Mouse (Mus musculus): Measurements from ENCODE around the gene Stac. TPM values are rescaled to one million over a fixed set of nuclear protein-coding genes. Genes with fewer than 3 reads are reported as not detected.

The Stac gene
- polyA plus RNA-seq, 1 experiment from 2014 or later: 5.1 TPM

GRCm38 (mm10) chr9:111621191-111621590, 69.0 kb downstream of the Stac start:
- no peak overlapping the region for H3K9ac ChIP-seq (replicated peaks; ENCODE audit: low read depth, low read length)
- no peaks in the 10 kb centered on the region for H3K27me3 ChIP-seq (replicated peaks; ENCODE audit: control insufficient read depth, insufficient read depth, low read length)
- H3K9me3 ChIP-seq (ENCODE audit: control insufficient read depth, low read length): no peaks in the 10 kb centered on the region
- H3K4me1 ChIP-seq (replicated peaks; ENCODE audit: control insufficient read depth, insufficient read depth, low read length): no peaks in the 10 kb centered on the region
- H3K36me3 ChIP-seq (ENCODE audit: control insufficient read depth, insufficient read depth): no peaks in the 10 kb centered on the region
- H3K4me3 ChIP-seq (replicated peaks; ENCODE audit: low read length): no peak overlapping the region
- H3K27ac ChIP-seq (ENCODE audit: low read length): no peak overlapping the region
- 87% methylated on average over 2 of the region's 2 CpGs for WGBS
- no peak overlapping the region for H3K4me2 ChIP-seq (ENCODE audit: low read length)
- no peak for ATAC-seq

- 97% methylated on average over 3 of the region's 3 CpGs for WGBS
- Histone ChIP-seq H3K4me3 (replicated peaks; ENCODE audit: low read length) (no peak overlapping the region), H3K9ac (replicated peaks; ENCODE audit: low read depth, low read length) (no peak overlapping the region), H3K9me3 (ENCODE audit: control insufficient read depth, low read length) (no peaks in the 10 kb centered on the region), H3K4me1 (replicated peaks; ENCODE audit: control insufficient read depth, insufficient read depth, low read length) (no peaks in the 10 kb centered on the region), H3K27me3 (replicated peaks; ENCODE audit: control insufficient read depth, insufficient read depth, low read length) (no peaks in the 10 kb centered on the region), H3K4me2 (ENCODE audit: low read length) (no peak overlapping the region), H3K36me3 (ENCODE audit: control insufficient read depth, insufficient read depth) (no peaks in the 10 kb centered on the region), H3K27ac (ENCODE audit: low read length) (no peak overlapping the region)
- ATAC-seq: no peak
Observed at GRCm38 (mm10) chr9:111611341-111611740, 78.8 kb downstream of the Stac start.

GRCm38 (mm10) chr9:111608762-111609161, 81.4 kb downstream of the Stac start:
- Histone ChIP-seq H3K9ac (replicated peaks; ENCODE audit: low read depth, low read length) (no peak overlapping the region), H3K4me2 (ENCODE audit: low read length) (no peak overlapping the region), H3K27me3 (replicated peaks; ENCODE audit: control insufficient read depth, insufficient read depth, low read length) (no peaks in the 10 kb centered on the region), H3K36me3 (ENCODE audit: control insufficient read depth, insufficient read depth) (no peaks in the 10 kb centered on the region), H3K4me1 (replicated peaks; ENCODE audit: control insufficient read depth, insufficient read depth, low read length) (no peaks in the 10 kb centered on the region), H3K9me3 (ENCODE audit: control insufficient read depth, low read length) (no peaks in the 10 kb centered on the region), H3K4me3 (replicated peaks; ENCODE audit: low read length) (no peak overlapping the region), H3K27ac (ENCODE audit: low read length) (no peak overlapping the region)
- ATAC-seq: no peak
- 82% methylated on average over 6 of the region's 6 CpGs for WGBS

- Histone ChIP-seq H3K27me3 (replicated peaks; ENCODE audit: control insufficient read depth, insufficient read depth, low read length) (no peaks in the 10 kb centered on the region), H3K4me2 (ENCODE audit: low read length) (no peak overlapping the region), H3K9me3 (ENCODE audit: control insufficient read depth, low read length) (no peaks in the 10 kb centered on the region), H3K36me3 (ENCODE audit: control insufficient read depth, insufficient read depth) (no peaks in the 10 kb centered on the region), H3K9ac (replicated peaks; ENCODE audit: low read depth, low read length) (no peak overlapping the region), H3K4me1 (replicated peaks; ENCODE audit: control insufficient read depth, insufficient read depth, low read length) (no peaks in the 10 kb centered on the region), H3K27ac (ENCODE audit: low read length) (no peak overlapping the region), H3K4me3 (replicated peaks; ENCODE audit: low read length) (no peak overlapping the region)
- no peak for ATAC-seq
- WGBS: 76% methylated on average over 8 of the region's 8 CpGs
Observed at GRCm38 (mm10) chr9:111606603-111607002, 83.5 kb downstream of the Stac start.

GRCm38 (mm10) chr9:111587527-111587926, 102.6 kb downstream of the Stac start:
- H3K9me3 ChIP-seq (ENCODE audit: control insufficient read depth, low read length): no peaks in the 10 kb centered on the region
- H3K4me1 ChIP-seq (replicated peaks; ENCODE audit: control insufficient read depth, insufficient read depth, low read length): no peaks in the 10 kb centered on the region
- no peaks in the 10 kb centered on the region for H3K36me3 ChIP-seq (ENCODE audit: control insufficient read depth, insufficient read depth)
- no peak overlapping the region for H3K4me3 ChIP-seq (replicated peaks; ENCODE audit: low read length)
- WGBS: 66% methylated on average over 2 of the region's 2 CpGs
- ATAC-seq: no peak
- H3K27me3 ChIP-seq (replicated peaks; ENCODE audit: control insufficient read depth, insufficient read depth, low read length): no peaks in the 10 kb centered on the region
- no peak overlapping the region for H3K27ac ChIP-seq (ENCODE audit: low read length)
- no peak overlapping the region for H3K4me2 ChIP-seq (ENCODE audit: low read length)
- H3K9ac ChIP-seq (replicated peaks; ENCODE audit: low read depth, low read length): no peak overlapping the region

GRCm38 (mm10) chr9:111578784-111579183, 111.4 kb downstream of the Stac start:
- Histone ChIP-seq H3K36me3 (ENCODE audit: control insufficient read depth, insufficient read depth) (no peaks in the 10 kb centered on the region), H3K27me3 (replicated peaks; ENCODE audit: control insufficient read depth, insufficient read depth, low read length) (no peaks in the 10 kb centered on the region), H3K4me3 (replicated peaks; ENCODE audit: low read length) (no peak overlapping the region), H3K9me3 (ENCODE audit: control insufficient read depth, low read length) (no peaks in the 10 kb centered on the region), H3K4me1 (replicated peaks; ENCODE audit: control insufficient read depth, insufficient read depth, low read length) (no peaks in the 10 kb centered on the region), H3K9ac (replicated peaks; ENCODE audit: low read depth, low read length) (no peak overlapping the region), H3K4me2 (ENCODE audit: low read length) (no peak overlapping the region), H3K27ac (ENCODE audit: low read length) (no peak overlapping the region)
- 63% methylated on average over 9 of the region's 9 CpGs for WGBS
- ATAC-seq: no peak

GRCm38 (mm10) chr9:111577453-111577852, 112.7 kb downstream of the Stac start:
- no peak for ATAC-seq
- no peak overlapping the region for H3K4me2 ChIP-seq (ENCODE audit: low read length)
- H3K9me3 ChIP-seq (ENCODE audit: control insufficient read depth, low read length): no peaks in the 10 kb centered on the region
- no peaks in the 10 kb centered on the region for H3K4me1 ChIP-seq (replicated peaks; ENCODE audit: control insufficient read depth, insufficient read depth, low read length)
- H3K36me3 ChIP-seq (ENCODE audit: control insufficient read depth, insufficient read depth): no peaks in the 10 kb centered on the region
- H3K27me3 ChIP-seq (replicated peaks; ENCODE audit: control insufficient read depth, insufficient read depth, low read length): no peaks in the 10 kb centered on the region
- H3K9ac ChIP-seq (replicated peaks; ENCODE audit: low read depth, low read length): no peak overlapping the region
- no peak overlapping the region for H3K27ac ChIP-seq (ENCODE audit: low read length)
- H3K4me3 ChIP-seq (replicated peaks; ENCODE audit: low read length): no peak overlapping the region
- 83% methylated on average over 6 of the region's 6 CpGs for WGBS

- Histone ChIP-seq H3K4me3 (replicated peaks; ENCODE audit: low read length) (no peak overlapping the region), H3K27me3 (replicated peaks; ENCODE audit: control insufficient read depth, insufficient read depth, low read length) (no peaks in the 10 kb centered on the region), H3K36me3 (ENCODE audit: control insufficient read depth, insufficient read depth) (no peaks in the 10 kb centered on the region), H3K4me2 (ENCODE audit: low read length) (no peak overlapping the region), H3K4me1 (replicated peaks; ENCODE audit: control insufficient read depth, insufficient read depth, low read length) (no peaks in the 10 kb centered on the region), H3K27ac (ENCODE audit: low read length) (no peak overlapping the region), H3K9ac (replicated peaks; ENCODE audit: low read depth, low read length) (no peak overlapping the region), H3K9me3 (ENCODE audit: control insufficient read depth, low read length) (no peaks in the 10 kb centered on the region)
- ATAC-seq: no peak
- WGBS: 38% methylated on average over 4 of the region's 4 CpGs
Observed at GRCm38 (mm10) chr9:111575889-111576288, 114.3 kb downstream of the Stac start.

- Histone ChIP-seq H3K36me3 (ENCODE audit: control insufficient read depth, insufficient read depth) (no peaks in the 10 kb centered on the region), H3K9me3 (ENCODE audit: control insufficient read depth, low read length) (no peaks in the 10 kb centered on the region), H3K4me1 (replicated peaks; ENCODE audit: control insufficient read depth, insufficient read depth, low read length) (no peaks in the 10 kb centered on the region), H3K4me3 (replicated peaks; ENCODE audit: low read length) (no peak overlapping the region), H3K27ac (ENCODE audit: low read length) (no peak overlapping the region), H3K9ac (replicated peaks; ENCODE audit: low read depth, low read length) (no peak overlapping the region), H3K4me2 (ENCODE audit: low read length) (no peak overlapping the region), H3K27me3 (replicated peaks; ENCODE audit: control insufficient read depth, insufficient read depth, low read length) (no peaks in the 10 kb centered on the region)
- no peak for ATAC-seq
- 85% methylated on average over 5 of the region's 5 CpGs for WGBS
Observed at GRCm38 (mm10) chr9:111573836-111574235, 116.3 kb downstream of the Stac start.

GRCm38 (mm10) chr9:111571619-111572018, 118.5 kb downstream of the Stac start:
- no peak for ATAC-seq
- Histone ChIP-seq H3K9ac (replicated peaks; ENCODE audit: low read depth, low read length) (no peak overlapping the region), H3K27me3 (replicated peaks; ENCODE audit: control insufficient read depth, insufficient read depth, low read length) (no peaks in the 10 kb centered on the region), H3K4me1 (replicated peaks; ENCODE audit: control insufficient read depth, insufficient read depth, low read length) (no peaks in the 10 kb centered on the region), H3K9me3 (ENCODE audit: control insufficient read depth, low read length) (no peaks in the 10 kb centered on the region), H3K4me3 (replicated peaks; ENCODE audit: low read length) (no peak overlapping the region), H3K4me2 (ENCODE audit: low read length) (no peak overlapping the region), H3K36me3 (ENCODE audit: control insufficient read depth, insufficient read depth) (no peaks in the 10 kb centered on the region), H3K27ac (ENCODE audit: low read length) (no peak overlapping the region)
- 85% methylated on average over 5 of the region's 5 CpGs for WGBS

Data from forebrain, embryonic 16.5 days (tissue).